Mouse (Mus musculus) spleen, adult 2 months (tissue): ENCODE measurements at regions not wholly inside any gene's neighbourhood (a gene's known extent, or its start where the extent isn't known, plus 50 kb on each side); places are given as distances from the start of the nearest gene placed in this dataset.

Experiments used
- DNase-seq, 2 experiments: peaks; one replicate each; pipeline versions ENCODE4 v3.0.0 to v3.0.0-alpha.2; 2012 to 2021; ENCODE audit warnings: low spot score in 2 of 2, low read depth in 1 of 2
- H3K27ac ChIP-seq: fragments of 200-500 bp; 2 replicates; pipeline ENCODE4 v1.5.1; 2012; ENCODE audit warnings: low read length, inconsistent platforms; ENCODE audit not compliant: insufficient read depth
- H3K27me3 ChIP-seq: fragments of 200-500 bp; 2 replicates; pipeline ENCODE4 v1.6.1; 2012; ENCODE audit warnings: mild to moderate bottlenecking, moderate library complexity, low read length, inconsistent platforms; ENCODE audit not compliant: control insufficient read depth, insufficient read depth
- H3K36me3 ChIP-seq: fragments of 200-500 bp; 2 replicates; pipeline ENCODE4 v1.6.1; 2012; ENCODE audit warnings: mild to moderate bottlenecking, low read length, inconsistent platforms; ENCODE audit not compliant: control insufficient read depth, insufficient read depth
- H3K4me1 ChIP-seq: fragments of 200-500 bp; 2 replicates; pipeline ENCODE4 v1.6.1; 2011; ENCODE audit warnings: inconsistent platforms; ENCODE audit not compliant: control insufficient read depth, insufficient read depth, insufficient read length
- H3K4me3 ChIP-seq: fragments of 200-500 bp; 2 replicates; pipeline ENCODE4 v1.5.1; 2011; ENCODE audit warnings: mild to moderate bottlenecking, inconsistent platforms; ENCODE audit not compliant: insufficient read depth, insufficient read length; ENCODE audit errors: extremely low read depth
- CTCF ChIP-seq: fragments of 200-500 bp; IDR thresholded peaks from 2 replicates; pipeline ENCODE4 v1.5.1; 2011; ENCODE audit warnings: mild to moderate bottlenecking, inconsistent platforms; ENCODE audit not compliant: insufficient read depth, insufficient read length, insufficient replicate concordance; ENCODE audit errors: extremely low read depth
- POLR2A ChIP-seq: fragments of 200-500 bp; IDR thresholded peaks from 2 replicates; pipeline ENCODE4 v1.6.1; 2011; ENCODE audit warnings: low read depth, low read length, inconsistent platforms
- WGBS: fragments of 180-500 bp; shearing (Covaris S2); methylation state at CpG from one replicate; pipeline ENCODE4 v1.1.7; 2018; 5-methylcytosine and 5-hydroxymethylcytosine counted together

- no peak overlapping the region for H3K27ac ChIP-seq
- TF ChIP-seq POLR2A (no peak), CTCF (no peak)
- H3K4me1 ChIP-seq = no peaks in the 10 kb centered on the region
- H3K36me3 ChIP-seq = no peaks in the 10 kb centered on the region
- no peak overlapping the region for H3K4me3 ChIP-seq
- no peak for DNase-seq
- 75% methylated on average over 3 of the region's 3 CpGs for WGBS
- no peaks in the 10 kb centered on the region for H3K27me3 ChIP-seq
Measured at GRCm38 (mm10) chr3:116197966-116198365, 55.3 kb downstream of the Gpr88 start.

GRCm38 (mm10) chr3:116194701-116195100 is 58.6 kb downstream of the Gpr88 start:
- no peaks in the 10 kb centered on the region for H3K4me1 ChIP-seq
- TF ChIP-seq CTCF = no peak
- no peak for TF ChIP-seq POLR2A
- H3K27me3 ChIP-seq = no peaks in the 10 kb centered on the region
- H3K36me3 ChIP-seq = no peaks in the 10 kb centered on the region
- 85% methylated on average over 3 of the region's 3 CpGs for WGBS
- H3K27ac ChIP-seq = no peak overlapping the region
- no peak overlapping the region for H3K4me3 ChIP-seq
- no peak for DNase-seq

DNA sequence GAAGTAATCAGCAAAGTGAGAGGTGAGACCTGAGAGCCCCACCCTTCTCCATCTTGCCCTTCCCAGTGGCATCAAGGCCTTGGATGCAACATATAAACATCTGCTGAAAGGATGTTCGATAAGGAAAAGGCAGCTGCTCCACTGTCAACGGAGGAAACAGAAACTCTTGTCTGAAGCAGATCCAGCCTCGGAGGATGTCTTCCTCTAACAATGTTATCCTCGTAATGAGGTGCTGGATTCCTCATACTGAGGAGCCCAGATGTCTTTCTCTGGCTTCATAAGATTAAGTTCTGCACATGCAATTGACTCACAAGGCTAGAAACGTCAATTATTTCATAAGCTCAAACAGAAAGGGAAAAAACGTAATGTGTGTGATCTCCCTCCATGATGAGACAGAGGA is 61.8 kb upstream of the Vcam1 start:
- Histone ChIP-seq H3K4me1 (no peaks in the 10 kb centered on the region), H3K36me3 (no peaks in the 10 kb centered on the region), H3K27me3 (no peaks in the 10 kb centered on the region), H3K27ac (no peak overlapping the region), H3K4me3 (no peak overlapping the region)
- no peak for DNase-seq
- WGBS = 79% methylated on average over 6 of the region's 6 CpGs
- TF ChIP-seq CTCF = no peak
- no peak for TF ChIP-seq POLR2A

GRCm38 (mm10) chr3:116190727-116191126 is 61.2 kb upstream of the Vcam1 start:
- WGBS = 74% methylated on average over 2 of the region's 2 CpGs
- TF ChIP-seq POLR2A = no peak
- TF ChIP-seq CTCF = no peak
- H3K27ac ChIP-seq = no peak overlapping the region

DNA sequence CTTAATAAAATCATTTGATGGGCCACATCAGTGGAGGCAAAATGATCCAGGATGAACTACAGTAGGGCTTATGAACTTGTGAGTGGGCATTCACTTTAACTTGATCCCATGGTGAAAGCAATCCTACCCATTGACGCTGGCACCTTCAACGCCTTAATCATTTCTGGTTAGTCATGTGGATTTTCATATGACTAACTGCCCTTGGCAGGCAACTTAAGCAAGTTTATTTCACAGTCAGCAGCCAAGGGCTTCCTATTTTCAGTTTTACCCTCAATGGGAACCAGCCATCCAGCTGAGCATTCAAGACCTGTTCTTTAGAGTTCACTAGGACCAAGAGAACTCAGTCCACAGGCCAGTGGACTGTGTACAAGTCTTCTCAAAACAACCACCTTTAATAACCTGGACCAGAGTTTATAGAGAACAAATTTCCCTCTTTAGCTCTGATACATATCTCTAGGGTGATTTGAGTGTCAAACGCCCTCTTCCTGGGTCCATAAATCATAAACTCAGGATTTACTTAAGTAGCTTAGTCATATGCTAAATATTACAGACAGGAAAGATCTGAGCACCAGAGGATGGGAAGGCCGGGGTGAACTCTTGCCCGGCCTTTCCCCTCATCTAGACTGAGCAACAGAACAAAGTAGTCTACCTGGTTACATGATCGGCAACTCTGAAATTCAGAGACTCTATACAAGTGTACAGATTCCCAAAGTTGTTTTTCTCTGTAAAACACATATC is 60.0 kb upstream of the Vcam1 start:
- Histone ChIP-seq H3K27ac (no peak overlapping the region), H3K27me3 (no peaks in the 10 kb centered on the region), H3K36me3 (no peaks in the 10 kb centered on the region), H3K4me3 (no peak overlapping the region), H3K4me1 (no peaks in the 10 kb centered on the region)
- TF ChIP-seq POLR2A (no peak), CTCF (no peak)
- no peak for DNase-seq
- WGBS = 26% methylated on average over 6 of the region's 6 CpGs

More at GRCm38 (mm10) chr3:116190727-116191126, 61.2 kb upstream of the Vcam1 start:
- no peak for DNase-seq
- Histone ChIP-seq H3K27me3 (no peaks in the 10 kb centered on the region), H3K4me1 (no peaks in the 10 kb centered on the region), H3K4me3 (no peak overlapping the region), H3K36me3 (no peaks in the 10 kb centered on the region)

DNA sequence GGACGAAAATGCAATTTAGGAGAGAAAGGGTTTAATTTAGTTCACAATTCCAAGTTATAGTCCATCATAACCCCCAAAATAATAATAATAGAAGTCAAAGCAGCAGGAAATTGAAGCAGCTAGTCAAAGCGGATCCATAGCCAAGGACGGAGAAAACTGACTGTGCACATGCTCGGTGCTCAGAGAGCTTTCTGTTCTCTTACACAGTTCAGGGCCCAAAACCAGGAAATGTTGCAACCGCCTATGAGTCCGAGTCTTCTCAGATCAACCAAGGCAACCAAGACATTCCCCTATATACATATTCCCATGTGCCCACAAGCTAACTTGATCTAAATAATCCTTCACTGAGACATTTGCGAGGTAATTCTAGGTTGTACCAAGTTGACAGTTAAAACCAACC is 55.7 kb upstream of the Vcam1 start:
- 80% methylated on average over 7 of the region's 7 CpGs for WGBS
- no peak overlapping the region for H3K27ac ChIP-seq
- no peaks in the 10 kb centered on the region for H3K36me3 ChIP-seq
- TF ChIP-seq CTCF (no peak), POLR2A (no peak)
- no peak overlapping the region for H3K4me3 ChIP-seq
- H3K27me3 ChIP-seq = no peaks in the 10 kb centered on the region
- H3K4me1 ChIP-seq = no peaks in the 10 kb centered on the region
- no peak for DNase-seq

GRCm38 (mm10) chr3:116184443-116184842 is 55.0 kb upstream of the Vcam1 start:
- Histone ChIP-seq H3K4me1 (no peaks in the 10 kb centered on the region), H3K4me3 (no peak overlapping the region), H3K27me3 (no peaks in the 10 kb centered on the region), H3K36me3 (no peaks in the 10 kb centered on the region), H3K27ac (peak overlapping the region; percentile 29; the same call in 1 of the 2 replicates)
- no peak for DNase-seq
- TF ChIP-seq CTCF (no peak), POLR2A (no peak)
- WGBS = 65% methylated on average over 4 of the region's 4 CpGs
